Mouse (Mus musculus): ENCODE measurements around the gene Zfp518b. TPM values are rescaled to one million over a fixed set of nuclear protein-coding genes. Genes with fewer than 3 reads are reported as not detected.

Zfp518b gene
- polyA plus RNA-seq, 1 experiment = not detected

GRCm38 (mm10) chr5:38636301-38636749 is 48.3 kb downstream of the Zfp518b start:
- 77% methylated on average over 5 of the region's 5 CpGs for WGBS
- Histone ChIP-seq H3K4me1 (ENCODE audit: control insufficient read depth, insufficient read depth, low read length) (no peaks in the 10 kb centered on the region; the same call in 1 of the 2 replicates), H3K4me3 (ENCODE audit: insufficient read depth, low read depth, low read length) (no peak overlapping the region), H3K27ac (ENCODE audit: insufficient read depth, low read depth, low read length) (no peak overlapping the region)
- TF ChIP-seq CTCF (IDR thresholded peaks at IDR 0.05; ENCODE audit: insufficient read depth, low read depth, low read length) (no peak), POLR2A (IDR thresholded peaks at IDR 0.05; ENCODE audit: insufficient read depth, low read depth, low read length) (no peak)

GRCm38 (mm10) chr5:38635696-38636095 is 48.9 kb downstream of the Zfp518b start:
- H3K4me3 ChIP-seq (ENCODE audit: insufficient read depth, low read depth, low read length) = no peak overlapping the region
- TF ChIP-seq POLR2A (IDR thresholded peaks at IDR 0.05; ENCODE audit: insufficient read depth, low read depth, low read length) (no peak), CTCF (IDR thresholded peaks at IDR 0.05; ENCODE audit: insufficient read depth, low read depth, low read length) (no peak)
- WGBS = 94% methylated on average over 1 of the region's 1 CpGs
- no peak overlapping the region for H3K27ac ChIP-seq (ENCODE audit: insufficient read depth, low read depth, low read length)
- no peaks in the 10 kb centered on the region; the same call in 1 of the 2 replicates for H3K4me1 ChIP-seq (ENCODE audit: control insufficient read depth, insufficient read depth, low read length)

GRCm38 (mm10) chr5:38634321-38635164 is 50.1 kb downstream of the Zfp518b start:
- H3K4me1 ChIP-seq (ENCODE audit: control insufficient read depth, insufficient read depth, low read length) = no peaks in the 10 kb centered on the region; the same call in 1 of the 2 replicates
- WGBS = 56% methylated on average over 11 of the region's 11 CpGs
- no peak overlapping the region for H3K4me3 ChIP-seq (ENCODE audit: insufficient read depth, low read depth, low read length)
- H3K27ac ChIP-seq (ENCODE audit: insufficient read depth, low read depth, low read length) = no peak overlapping the region
- TF ChIP-seq CTCF (IDR thresholded peaks at IDR 0.05; ENCODE audit: insufficient read depth, low read depth, low read length) (no peak), POLR2A (IDR thresholded peaks at IDR 0.05; ENCODE audit: insufficient read depth, low read depth, low read length) (no peak)

- TF ChIP-seq CTCF (IDR thresholded peaks at IDR 0.05; ENCODE audit: insufficient read depth, low read depth, low read length) (no peak), POLR2A (IDR thresholded peaks at IDR 0.05; ENCODE audit: insufficient read depth, low read depth, low read length) (no peak)
- Histone ChIP-seq H3K4me1 (ENCODE audit: control insufficient read depth, insufficient read depth, low read length) (no peaks in the 10 kb centered on the region; the same call in 1 of the 2 replicates), H3K4me3 (ENCODE audit: insufficient read depth, low read depth, low read length) (no peak overlapping the region), H3K27ac (ENCODE audit: insufficient read depth, low read depth, low read length) (no peak overlapping the region)
- WGBS = 68% methylated on average over 13 of the region's 13 CpGs
These were observed 51.9 kb downstream of the Zfp518b start for GRCm38 (mm10) chr5:38632463-38633449.

- no peak for TF ChIP-seq POLR2A (IDR thresholded peaks at IDR 0.05; ENCODE audit: insufficient read depth, low read depth, low read length)
- no peak for TF ChIP-seq CTCF (IDR thresholded peaks at IDR 0.05; ENCODE audit: insufficient read depth, low read depth, low read length)
- Histone ChIP-seq H3K27ac (ENCODE audit: insufficient read depth, low read depth, low read length) (no peak overlapping the region), H3K4me3 (ENCODE audit: insufficient read depth, low read depth, low read length) (no peak overlapping the region), H3K4me1 (ENCODE audit: control insufficient read depth, insufficient read depth, low read length) (no peaks in the 10 kb centered on the region)
- 72% methylated on average over 2 of the region's 2 CpGs for whole genome bisulfite sequencing
These were observed 56.6 kb downstream of the Zfp518b start for GRCm38 (mm10) chr5:38628023-38628422.

- H3K4me1 ChIP-seq (ENCODE audit: control insufficient read depth, insufficient read depth, low read length) = no peaks in the 10 kb centered on the region
- no peak overlapping the region for H3K27ac ChIP-seq (ENCODE audit: insufficient read depth, low read depth, low read length)
- no peak overlapping the region for H3K4me3 ChIP-seq (ENCODE audit: insufficient read depth, low read depth, low read length)
- no peak for TF ChIP-seq CTCF (IDR thresholded peaks at IDR 0.05; ENCODE audit: insufficient read depth, low read depth, low read length)
- TF ChIP-seq POLR2A (IDR thresholded peaks at IDR 0.05; ENCODE audit: insufficient read depth, low read depth, low read length) = no peak
- 55% methylated on average over 3 of the region's 3 CpGs for WGBS
These were observed 57.7 kb downstream of the Zfp518b start for GRCm38 (mm10) chr5:38626883-38627282.

GRCm38 (mm10) chr5:38620783-38621182 is 63.8 kb downstream of the Zfp518b start:
- TF ChIP-seq CTCF (IDR thresholded peaks at IDR 0.05; ENCODE audit: insufficient read depth, low read depth, low read length) (no peak), POLR2A (IDR thresholded peaks at IDR 0.05; ENCODE audit: insufficient read depth, low read depth, low read length) (no peak)
- WGBS = 8% methylated on average over 5 of the region's 5 CpGs
- H3K27ac ChIP-seq (ENCODE audit: insufficient read depth, low read depth, low read length) = no peak overlapping the region

GRCm38 (mm10) chr5:38618908-38619307 is 65.7 kb downstream of the Zfp518b start:
- Histone ChIP-seq H3K4me1 (ENCODE audit: control insufficient read depth, insufficient read depth, low read length) (no peaks in the 10 kb centered on the region), H3K27ac (ENCODE audit: insufficient read depth, low read depth, low read length) (no peak overlapping the region), H3K4me3 (ENCODE audit: insufficient read depth, low read depth, low read length) (no peak overlapping the region)
- 49% methylated on average over 3 of the region's 3 CpGs for WGBS
- no peak for TF ChIP-seq POLR2A (IDR thresholded peaks at IDR 0.05; ENCODE audit: insufficient read depth, low read depth, low read length)
- no peak for TF ChIP-seq CTCF (IDR thresholded peaks at IDR 0.05; ENCODE audit: insufficient read depth, low read depth, low read length)

More at GRCm38 (mm10) chr5:38620783-38621182, 63.8 kb downstream of the Zfp518b start:
- no peak overlapping the region for H3K4me3 ChIP-seq (ENCODE audit: insufficient read depth, low read depth, low read length)
- no peaks in the 10 kb centered on the region for H3K4me1 ChIP-seq (ENCODE audit: control insufficient read depth, insufficient read depth, low read length)

Other genes starting within 250 kb of the Zfp518b start
- gene Slc2a9, start 181.7 kb downstream of the Zfp518b start, polyA plus RNA-seq (2012; ENCODE audit: insufficient read depth, insufficient read length, low replicate concordance, missing spikeins) = not detected in 2 replicates
- gene Wdr1, start 121.6 kb downstream of the Zfp518b start, polyA plus RNA-seq (2012; ENCODE audit: insufficient read depth, insufficient read length, low replicate concordance, missing spikeins) = 427 TPM in 1 of 2 replicates, not detected in the other
- not detected in 2 replicates for gene Clnk, start 192.0 kb upstream of the Zfp518b start, polyA plus RNA-seq (2012; ENCODE audit: insufficient read depth, insufficient read length, low replicate concordance, missing spikeins)

Measured in olfactory bulb, adult 2 months (tissue).